Mouse (Mus musculus): ENCODE data around the gene A830018L16Rik. TPM values are rescaled to one million over a fixed set of nuclear protein-coding genes. Genes with fewer than 3 reads are reported as not detected.

The A830018L16Rik gene
- total RNA-seq, 2 experiments from 2014 or later, result 79.6 to 83.8 TPM

DNA sequence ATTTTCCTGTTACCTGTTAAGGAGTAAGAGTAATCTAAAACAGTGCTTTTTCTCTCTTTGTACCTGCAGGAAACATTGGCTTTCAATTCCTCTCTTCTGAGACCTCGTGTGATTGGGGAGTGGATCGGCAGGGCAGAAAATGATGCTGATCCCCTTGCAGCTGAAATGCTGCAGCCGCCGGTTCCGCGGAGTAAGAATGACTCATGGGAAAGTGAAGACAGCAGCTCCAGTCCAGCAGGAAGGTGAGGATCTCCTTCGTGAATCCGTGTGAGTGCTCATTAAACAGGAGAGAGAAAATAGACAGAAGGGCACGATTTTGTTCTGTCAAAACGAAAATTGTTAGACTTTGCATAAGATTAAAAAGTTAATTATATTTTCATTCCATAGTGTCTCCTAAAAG is 174.4 kb downstream of the A830018L16Rik start:
- DNase-seq (ENCODE audit: low spot score in 2 of 2), result no peak

DNA sequence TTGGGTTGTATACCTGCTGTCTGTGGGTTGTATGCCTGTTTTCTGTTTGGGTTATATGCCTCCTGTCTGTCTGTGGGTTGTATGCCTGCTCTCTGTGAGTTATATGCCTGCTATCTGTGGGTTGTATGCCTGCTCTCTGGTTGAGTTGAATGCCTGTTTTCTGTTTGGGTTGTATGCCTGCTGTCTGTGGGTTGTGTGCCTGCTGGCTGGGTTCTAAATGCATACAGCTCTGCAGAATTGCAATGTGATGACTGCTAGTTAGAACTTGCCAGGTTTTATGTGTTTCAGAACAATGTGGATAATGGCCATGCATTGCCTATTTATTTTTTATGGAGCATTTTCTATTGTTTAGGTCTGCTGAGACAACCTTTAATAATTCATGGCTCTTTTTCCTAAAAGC is 236.2 kb downstream of the A830018L16Rik start:
- DNase-seq (ENCODE audit: low spot score in 2 of 2), result peak; percentile 14 to 28

DNA sequence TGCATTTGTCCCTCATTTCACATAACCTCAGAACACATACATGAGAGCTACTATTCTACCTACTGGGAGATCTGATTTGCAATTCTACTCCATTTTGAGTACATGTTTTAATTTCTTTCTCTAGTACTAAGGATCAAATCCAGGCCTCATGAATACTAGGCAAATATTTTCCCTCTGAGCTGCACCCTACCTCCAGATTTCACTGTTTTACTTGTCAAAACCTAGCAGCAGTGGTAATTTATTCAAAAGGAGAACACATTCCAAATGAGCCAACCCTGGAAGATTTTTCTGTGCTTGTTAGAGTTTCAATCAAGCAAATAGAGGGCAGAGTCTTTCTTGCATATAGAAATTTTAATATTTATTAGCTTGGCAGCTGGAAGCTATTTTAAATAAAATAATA is 238.9 kb downstream of the A830018L16Rik start:
- DNase-seq (ENCODE audit: low spot score in 2 of 2), result no peak

DNA sequence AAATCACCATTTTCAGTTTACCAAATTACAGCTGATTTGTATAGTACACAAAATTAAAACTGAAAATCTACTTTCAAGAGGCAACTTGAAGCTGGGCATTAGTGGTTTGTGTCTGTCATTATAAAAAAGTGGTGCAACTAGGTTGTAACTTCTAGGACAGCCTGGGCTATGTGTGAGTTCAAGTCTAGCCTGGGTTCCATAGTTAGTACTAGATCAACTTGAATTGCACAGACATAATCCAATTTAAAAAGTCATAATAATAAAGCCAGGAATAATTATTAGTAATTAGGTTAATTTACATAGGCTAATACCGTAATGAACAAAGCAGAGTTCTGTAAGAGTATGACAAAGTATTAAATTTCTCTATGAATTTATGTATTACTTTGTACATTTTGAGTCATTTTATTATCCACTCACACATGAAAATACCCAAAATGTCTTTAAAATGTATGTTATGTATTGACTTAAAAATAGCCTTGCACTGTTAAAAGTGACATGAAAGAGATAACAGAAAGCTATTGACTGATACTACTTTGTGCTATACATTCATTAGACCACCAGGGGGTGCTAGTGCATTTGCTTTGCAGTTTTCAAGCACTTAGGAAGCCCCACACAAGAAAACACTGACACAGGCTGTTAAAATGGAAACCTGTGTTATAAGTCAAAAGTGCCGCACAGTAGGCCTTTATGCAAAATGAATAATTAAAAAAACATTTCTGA is 243.6 kb downstream of the A830018L16Rik start:
- peak in 1 of 2 experiments; percentile 85 for DNase-seq (ENCODE audit: low spot score in 2 of 2)

DNA sequence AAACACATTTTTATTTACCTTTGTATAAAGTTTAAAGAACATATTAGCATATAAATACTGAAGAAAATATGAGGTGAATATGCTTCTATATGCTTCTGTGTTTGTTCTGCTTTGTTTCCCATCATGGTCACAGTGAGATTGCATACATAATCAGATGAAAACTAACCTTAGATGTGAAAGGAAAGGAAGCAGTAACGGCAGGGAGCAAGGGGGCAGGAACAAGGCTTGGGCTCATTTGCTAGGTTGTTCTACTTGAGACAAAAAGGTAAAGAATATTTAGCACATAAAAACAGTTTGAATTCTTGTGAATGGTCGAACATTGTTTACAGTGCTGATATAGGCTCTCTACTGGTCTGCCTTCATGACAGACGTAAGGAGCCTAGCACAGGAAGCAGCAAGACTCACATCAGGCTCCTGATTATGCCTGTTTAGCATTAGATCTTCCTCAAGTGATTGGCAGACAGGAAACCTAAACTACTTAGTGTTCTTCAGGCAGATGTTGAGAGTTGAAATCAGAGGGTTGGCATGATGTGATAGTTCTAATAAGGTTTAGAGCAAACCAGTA is 244.2 kb downstream of the A830018L16Rik start:
- DNase-seq (ENCODE audit: low spot score in 2 of 2), result no peak

DNA sequence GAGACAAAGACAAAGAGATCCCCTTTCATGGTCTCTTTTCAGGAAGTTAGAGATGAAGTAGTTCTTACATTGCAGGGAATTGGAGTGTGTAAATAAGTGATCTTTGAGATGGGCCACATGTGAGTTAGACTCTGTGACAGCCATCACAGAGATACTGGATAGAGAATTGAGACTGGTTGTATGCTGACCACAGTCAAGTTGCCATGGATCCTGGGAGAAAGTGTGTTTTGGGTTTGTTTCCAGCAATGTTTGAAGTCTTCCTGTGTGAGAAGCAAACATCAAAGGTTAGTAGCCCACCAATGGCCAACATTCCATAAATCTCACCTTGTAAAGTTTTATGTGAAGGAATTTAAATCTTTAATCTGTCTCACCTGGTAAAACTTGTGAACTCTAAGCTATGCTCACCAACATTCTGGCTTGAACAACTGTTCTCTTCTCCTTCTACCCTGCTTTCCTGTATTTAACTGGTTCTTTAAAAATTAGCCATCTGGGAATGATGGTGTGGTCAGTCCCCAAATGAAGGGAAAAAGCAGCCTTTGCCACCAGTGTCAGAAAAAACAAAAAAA is 330.9 kb downstream of the A830018L16Rik start:
- no peak for DNase-seq (ENCODE audit: low spot score in 2 of 2)

DNA sequence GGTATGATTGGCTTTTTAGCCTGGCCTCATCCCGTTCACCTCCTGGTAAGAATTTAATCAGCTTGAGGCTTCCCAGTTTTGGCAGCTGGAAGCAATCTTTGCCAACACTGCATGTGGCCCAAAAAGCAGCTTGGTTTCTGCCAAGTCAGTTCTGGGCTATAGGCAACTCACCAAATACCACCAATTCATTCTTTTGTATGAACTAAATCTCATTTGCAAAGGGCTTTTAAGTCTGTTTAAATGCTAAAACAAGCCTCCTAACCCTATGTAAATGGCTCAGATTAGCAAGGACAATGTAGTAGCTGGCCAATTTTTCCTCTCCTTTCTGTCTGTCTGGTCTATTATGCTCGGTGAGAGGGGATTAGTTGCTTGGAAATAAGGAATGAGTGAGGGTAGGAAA is 334.5 kb downstream of the A830018L16Rik start:
- DNase-seq (ENCODE audit: low spot score in 2 of 2), result peak in 1 of 2 experiments; percentile 20

DNA sequence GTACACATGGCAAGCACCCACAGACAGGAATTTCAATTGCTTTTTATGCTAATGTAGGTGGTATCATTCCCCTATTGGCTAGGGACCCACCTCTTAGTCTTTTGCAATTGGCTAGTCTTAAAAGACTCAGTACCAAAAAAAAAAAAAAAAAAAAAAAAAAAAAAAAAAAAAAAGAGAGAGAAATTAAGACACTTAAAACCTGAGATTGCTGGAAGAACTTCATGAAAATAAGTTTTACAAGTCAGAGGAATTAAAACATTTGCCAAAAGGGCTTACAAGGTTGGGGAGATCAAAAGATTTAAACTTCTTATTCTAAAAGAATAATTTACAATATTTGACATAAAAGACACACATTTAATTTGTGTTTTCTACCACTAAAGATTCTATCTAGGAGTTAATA is 336.2 kb downstream of the A830018L16Rik start:
- no peak for DNase-seq (ENCODE audit: low spot score in 2 of 2)

DNA sequence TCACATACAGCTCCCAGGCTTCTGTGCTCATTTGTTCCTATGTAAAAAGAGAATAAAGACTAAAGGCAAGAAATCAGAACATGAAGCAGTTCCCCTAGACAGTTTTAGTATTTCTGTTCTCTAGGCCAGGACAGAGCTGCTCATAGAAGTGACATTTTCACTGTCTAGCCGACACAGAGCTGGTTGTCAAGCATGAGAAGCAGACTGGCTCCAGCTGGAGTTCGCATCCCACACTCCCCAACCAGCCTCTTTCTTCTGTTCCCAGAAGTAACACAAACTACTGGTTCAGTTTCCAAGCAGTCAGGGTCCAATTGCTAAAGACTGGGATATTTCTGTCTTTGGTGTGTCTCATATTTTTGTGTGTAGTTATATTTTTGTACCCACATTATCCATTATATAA is 336.7 kb downstream of the A830018L16Rik start:
- DNase-seq (ENCODE audit: low spot score in 2 of 2), result no peak

DNA sequence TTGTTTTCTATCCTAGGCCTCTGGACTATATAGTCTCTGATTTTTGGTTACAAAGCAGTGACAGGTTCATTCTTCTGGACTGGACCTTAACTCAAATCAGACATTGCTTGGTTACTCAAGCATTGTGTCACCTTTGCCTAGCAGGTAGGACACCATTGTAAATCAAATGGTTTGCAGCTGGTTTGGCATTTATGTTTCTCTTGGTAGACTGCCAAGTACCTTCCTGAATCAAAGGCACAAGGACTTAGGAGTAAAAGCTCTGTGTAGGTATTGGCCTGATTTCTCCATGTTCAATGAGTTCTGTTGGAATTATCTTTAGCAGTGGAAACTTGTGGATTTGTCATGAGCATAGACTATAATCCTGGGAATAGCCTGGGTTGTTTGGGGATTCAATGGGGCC is 338.1 kb downstream of the A830018L16Rik start:
- no peak for DNase-seq (ENCODE audit: low spot score in 2 of 2)

DNA sequence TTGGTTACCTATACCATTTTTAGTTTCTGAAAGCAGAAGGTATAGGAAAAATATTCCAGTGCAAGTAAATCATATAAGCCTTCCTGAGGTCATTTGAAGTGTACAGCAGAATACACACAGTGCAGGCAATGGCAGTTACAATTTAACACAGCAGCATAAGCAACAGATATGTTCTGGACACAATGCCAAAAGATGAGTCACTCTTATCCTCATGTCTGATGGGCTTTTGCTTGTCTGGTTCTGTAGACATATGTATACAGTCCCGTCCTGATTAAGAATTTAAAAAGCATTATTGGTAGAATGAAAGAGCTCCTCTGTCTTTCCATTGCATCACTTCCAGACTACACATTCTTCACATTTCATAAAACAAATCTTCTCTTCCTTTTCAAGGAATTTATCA is 374.4 kb downstream of the A830018L16Rik start:
- no peak for DNase-seq (ENCODE audit: low spot score in 2 of 2)

DNA sequence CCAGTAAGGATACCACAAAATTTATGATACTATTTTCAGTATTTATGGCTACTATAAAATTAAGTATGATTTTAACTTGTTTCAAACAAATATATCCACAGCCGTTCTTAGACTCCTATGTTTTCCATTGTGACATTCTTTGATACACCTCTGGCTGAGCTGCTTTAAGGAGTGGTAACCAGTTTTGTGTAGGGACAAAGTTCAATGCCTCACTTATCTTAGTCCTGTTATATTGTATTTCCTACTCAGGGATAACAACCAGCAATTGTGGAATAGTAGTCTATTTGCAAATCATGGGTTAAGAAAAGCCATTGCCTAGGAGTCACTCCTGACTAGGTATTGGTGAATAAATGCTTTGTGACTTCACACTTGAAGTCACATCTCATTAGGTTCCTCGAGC is 378.9 kb downstream of the A830018L16Rik start:
- DNase-seq (ENCODE audit: low spot score in 2 of 2), result no peak

DNA sequence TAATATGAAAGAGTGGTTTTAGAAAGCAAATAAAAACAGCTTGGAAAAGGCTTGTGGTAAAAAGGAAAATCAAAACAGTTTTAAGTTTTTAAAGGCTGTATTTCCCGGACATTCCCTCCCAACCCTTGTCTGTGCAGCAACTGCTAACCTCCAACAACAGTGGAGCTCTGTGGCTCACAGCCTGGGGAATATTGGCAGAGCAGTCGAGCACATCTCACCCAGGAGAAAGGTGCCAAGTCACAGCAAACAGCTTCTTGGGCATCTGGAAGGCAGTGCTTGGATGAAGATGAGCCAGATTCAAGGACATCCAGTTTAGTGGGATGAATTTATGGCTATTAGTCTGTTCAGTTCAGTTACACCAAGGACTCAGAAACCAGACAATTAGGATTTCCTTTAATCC is 381.8 kb downstream of the A830018L16Rik start:
- DNase-seq (ENCODE audit: low spot score in 2 of 2), result peak; percentile 26 to 39

DNA sequence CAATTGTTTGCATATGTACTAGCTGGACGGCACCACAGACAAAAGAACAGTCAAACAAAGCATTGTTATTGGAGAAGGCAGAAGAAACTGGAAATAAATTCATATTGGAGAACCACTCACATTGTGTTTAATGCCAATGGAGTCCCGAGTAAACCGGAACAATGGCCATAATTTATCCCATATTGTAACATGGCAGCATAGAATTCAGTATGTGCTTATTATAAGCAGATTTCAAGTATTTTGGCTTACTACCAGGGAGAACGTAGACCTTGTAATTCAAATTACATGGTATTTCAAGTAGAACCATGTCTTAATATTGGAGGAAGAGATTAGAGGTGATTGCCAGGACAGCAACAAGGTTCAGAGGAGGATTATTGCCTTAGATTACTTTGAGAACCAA is 458.9 kb downstream of the A830018L16Rik start:
- DNase-seq (ENCODE audit: low spot score in 2 of 2), result no peak

DNA sequence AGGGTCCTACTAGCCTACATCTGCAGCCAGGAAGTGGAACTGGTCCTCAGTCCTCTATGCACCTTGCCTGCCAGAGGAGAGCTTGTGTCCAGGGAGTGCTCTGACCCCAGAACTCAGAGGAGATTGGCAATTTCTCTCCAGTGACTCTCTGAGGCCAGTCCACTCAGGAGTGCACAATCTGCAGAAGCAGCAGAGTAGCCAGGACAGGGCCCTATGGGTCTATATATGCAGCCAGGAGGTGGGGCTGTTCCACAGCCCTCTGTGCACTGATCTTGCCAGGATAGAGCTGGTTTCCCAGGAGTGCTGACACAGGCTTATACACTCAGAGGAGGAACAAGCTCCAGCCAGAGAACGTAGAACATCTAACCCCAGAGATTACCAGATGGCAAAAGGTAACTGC is 459.7 kb downstream of the A830018L16Rik start:
- DNase-seq (ENCODE audit: low spot score in 2 of 2), result no peak

DNA sequence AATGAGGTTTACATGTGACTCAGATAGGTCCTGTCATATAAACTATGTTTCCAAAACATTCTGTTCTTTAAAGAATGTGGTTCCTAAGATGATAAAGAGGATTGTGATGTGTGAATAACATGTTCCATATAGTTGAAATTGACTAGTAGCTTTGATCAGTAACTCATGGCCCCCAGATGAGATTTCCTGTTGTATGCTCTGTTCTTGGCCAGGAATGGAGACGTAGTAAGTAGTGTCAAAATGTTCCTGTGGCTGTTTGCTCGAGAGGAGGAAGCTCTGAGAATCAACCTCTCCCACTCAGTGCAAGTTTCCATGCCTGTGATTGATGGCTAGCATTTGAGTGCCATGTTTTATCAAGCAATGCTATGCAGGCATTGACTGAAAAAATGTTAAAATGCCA is 467.8 kb downstream of the A830018L16Rik start:
- no peak for DNase-seq (ENCODE audit: low spot score in 2 of 2)

DNA sequence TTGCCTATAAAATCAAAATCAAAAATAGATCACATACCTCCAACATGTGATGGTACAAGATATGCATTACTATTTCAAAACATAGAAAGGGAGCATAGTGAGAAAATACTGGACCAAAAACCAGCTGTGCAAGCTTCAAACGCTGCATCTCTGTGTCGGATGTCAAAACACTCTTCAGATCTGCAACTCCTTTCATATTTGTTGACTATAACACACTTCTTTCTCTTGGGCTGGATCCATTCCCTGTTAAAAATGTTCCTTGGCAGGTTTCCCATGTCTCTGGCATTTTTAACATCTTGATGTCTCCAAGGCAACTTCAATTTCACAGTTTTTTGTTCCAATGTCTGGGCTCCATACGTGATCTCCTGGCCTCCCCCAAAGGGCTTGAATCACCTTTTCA is 481.8 kb downstream of the A830018L16Rik start:
- peak in 1 of 2 experiments; percentile 17 for DNase-seq (ENCODE audit: low spot score in 2 of 2)

DNA sequence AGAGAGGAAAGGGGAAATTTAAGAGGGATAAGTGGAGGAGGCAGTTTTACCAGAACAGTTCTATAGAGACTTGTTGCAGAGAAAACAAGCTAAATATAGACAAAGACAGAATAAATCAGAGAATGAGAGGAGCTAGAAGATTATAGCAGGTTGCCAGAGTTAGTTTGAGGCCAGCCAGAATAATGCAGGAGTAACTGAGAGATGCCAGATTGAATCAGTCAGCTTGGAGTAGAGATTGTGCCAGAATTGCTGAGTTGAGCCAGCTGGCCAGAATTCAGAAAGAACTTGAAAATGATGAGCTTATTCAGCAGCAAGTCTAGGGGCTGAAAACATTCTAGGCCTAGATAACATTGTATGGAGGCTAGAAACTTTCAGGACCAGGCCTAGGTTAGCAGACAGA is 502.0 kb downstream of the A830018L16Rik start:
- peak in 1 of 2 experiments; percentile 16 for DNase-seq (ENCODE audit: low spot score in 2 of 2)

DNA sequence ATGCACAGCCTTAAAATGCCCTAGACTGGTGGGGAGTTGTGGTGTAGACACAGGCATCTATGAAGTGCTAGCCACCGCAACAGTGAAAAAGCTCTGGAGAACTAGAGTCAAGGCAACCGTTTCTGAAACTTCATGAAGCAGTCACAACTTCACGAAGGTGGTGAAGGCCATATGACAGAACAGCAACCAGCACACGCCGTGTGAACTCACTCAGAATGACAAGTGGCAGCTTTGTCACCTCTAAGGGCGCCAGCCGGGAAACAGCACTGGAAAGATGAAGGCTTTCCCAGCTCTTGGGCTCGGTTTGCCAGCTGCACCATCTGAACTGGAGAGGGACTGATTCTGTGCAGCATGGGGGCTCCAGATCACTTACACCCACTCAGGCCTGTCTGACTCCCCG is 523.1 kb downstream of the A830018L16Rik start:
- DNase-seq (ENCODE audit: low spot score in 2 of 2), result peak in 1 of 2 experiments; percentile 14

DNA sequence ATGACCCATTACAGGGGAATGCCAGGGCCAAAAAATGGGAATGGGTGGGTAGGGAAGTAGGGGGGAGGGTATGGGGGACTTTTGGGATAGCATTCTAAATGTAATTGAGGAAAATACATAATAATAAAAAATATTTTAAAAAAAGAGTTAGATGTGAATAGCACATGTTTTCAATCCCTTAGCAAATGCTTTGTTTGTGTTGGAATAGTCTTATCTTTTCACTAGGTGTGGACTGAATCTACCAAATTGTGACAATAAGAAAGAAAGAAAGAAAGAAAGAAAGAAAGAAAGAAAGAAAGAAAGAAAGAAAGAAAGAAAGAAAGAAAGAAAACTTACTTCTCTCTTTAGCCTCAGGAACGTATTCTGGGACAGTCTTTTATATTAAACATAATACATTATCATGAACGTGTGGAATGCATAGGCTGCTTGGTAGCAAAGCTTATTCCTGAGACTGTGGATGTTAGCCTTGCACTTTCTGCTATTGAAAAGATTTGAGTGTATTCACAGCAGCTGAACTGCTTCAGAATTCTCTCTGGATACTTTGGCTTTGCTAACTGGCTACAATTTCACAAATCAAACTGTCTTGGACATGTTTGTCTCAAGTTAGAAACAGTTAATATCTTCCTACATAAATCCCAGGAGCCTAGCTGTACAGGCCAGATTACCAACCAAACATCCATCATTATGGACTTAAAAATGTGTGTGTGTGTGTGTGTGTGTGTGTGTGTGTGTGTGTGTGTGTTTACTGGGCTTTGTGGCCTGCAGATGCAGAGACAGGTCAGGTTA is 545.7 kb downstream of the A830018L16Rik start:
- DNase-seq (ENCODE audit: low spot score in 2 of 2), result no peak

DNA sequence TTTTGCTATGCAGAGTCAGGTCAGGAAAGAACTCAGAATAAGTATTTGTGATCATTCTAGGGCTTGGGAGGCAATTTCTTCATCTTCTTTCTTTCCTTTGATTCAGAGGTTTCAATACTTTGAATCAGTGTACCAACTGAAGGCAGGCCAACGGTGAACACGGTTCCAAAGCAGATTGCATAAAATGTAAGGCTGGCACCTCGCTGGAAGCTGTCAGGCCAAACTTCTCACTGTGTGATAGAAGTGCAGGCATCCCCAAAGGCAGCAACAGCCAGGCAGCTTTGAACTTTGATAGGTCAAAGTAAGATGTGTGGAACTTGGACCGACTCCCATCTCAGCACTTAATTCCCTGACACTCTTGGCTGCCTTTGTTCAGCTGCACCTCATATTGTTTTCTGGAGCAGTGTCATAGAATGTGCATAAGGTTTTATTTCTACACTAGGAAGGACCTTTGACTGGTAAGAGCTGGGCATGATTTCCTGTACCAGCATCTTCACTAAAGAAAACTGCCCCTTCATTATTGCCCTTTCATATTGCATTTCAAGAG is 568.8 kb downstream of the A830018L16Rik start:
- DNase-seq (ENCODE audit: low spot score in 2 of 2), result no peak

DNA sequence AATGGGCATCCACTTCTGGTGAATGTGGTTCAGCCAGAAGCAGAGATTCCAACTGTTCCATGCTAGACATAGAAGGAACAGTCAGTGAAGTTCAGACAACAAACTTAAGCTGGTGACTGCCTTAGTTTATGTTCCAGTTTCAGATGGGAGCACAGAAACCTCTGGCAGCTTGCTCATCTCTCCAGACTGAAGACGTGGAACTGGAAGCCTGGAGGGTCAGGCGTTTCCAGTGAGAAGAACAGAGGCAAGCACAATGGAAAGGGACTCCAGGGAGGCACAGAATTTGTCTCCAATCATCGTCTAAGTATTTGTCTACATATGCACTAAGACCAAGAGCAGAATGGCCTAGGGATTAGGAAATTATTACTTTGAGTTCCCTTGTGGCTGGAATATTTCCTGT is 576.1 kb downstream of the A830018L16Rik start:
- no peak for DNase-seq (ENCODE audit: low spot score in 2 of 2)
